Mouse (Mus musculus) hindbrain, embryonic 16.5 days (tissue): ENCODE results near the gene Snta1. TPM values are rescaled to one million over a fixed set of nuclear protein-coding genes. Genes with fewer than 3 reads are reported as not detected.
A peak's percentile ranks its signal among the peaks of the same experiment; 100 is the strongest.

Experiments used
- ATAC-seq: fragments of 200-750 bp; cut with Nextera tagmentation; 2 replicates; pipeline ENCODE4 v1.8.0; 2017; ENCODE audit warnings: moderate TSS enrichment, moderate library complexity
- H3K27ac ChIP-seq: fragments of 300-500 bp; sonication (generic); 2 replicates; pipeline ENCODE4 v1.5.1; 2014; ENCODE audit warnings: low read depth, mild to moderate bottlenecking, control low read depth, low read length, moderate library complexity
- H3K27me3 ChIP-seq: fragments of 300-500 bp; sonication (generic); replicated peaks from 2 replicates; pipeline ENCODE4 v1.6.1; 2014; ENCODE audit warnings: low read length; ENCODE audit not compliant: control insufficient read depth, insufficient read depth
- H3K36me3 ChIP-seq: fragments of 300-500 bp; sonication (generic); 2 replicates; pipeline ENCODE4 v1.6.1; 2014; ENCODE audit warnings: mild to moderate bottlenecking, low read length, moderate library complexity, mixed read lengths; ENCODE audit not compliant: control insufficient read depth, insufficient read depth
- H3K4me1 ChIP-seq: fragments of 300-500 bp; sonication (generic); 2 replicates; pipeline ENCODE4 v1.6.1; 2014; ENCODE audit warnings: low read depth, low read length; ENCODE audit not compliant: control insufficient read depth, insufficient read depth
- H3K4me2 ChIP-seq: fragments of 300-500 bp; sonication (generic); 2 replicates; pipeline ENCODE4 v1.6.1; 2014; ENCODE audit warnings: mild to moderate bottlenecking, low read length, control low read depth, moderate library complexity
- H3K4me3 ChIP-seq: fragments of 300-500 bp; sonication (generic); 2 replicates; pipeline ENCODE4 v1.5.1; 2014; ENCODE audit warnings: mild to moderate bottlenecking, low read length, control low read depth, moderate library complexity
- H3K9ac ChIP-seq: fragments of 300-500 bp; sonication (generic); 2 replicates; pipeline ENCODE4 v1.6.1; 2014; ENCODE audit warnings: low read depth, mild to moderate bottlenecking, control low read depth, low read length, moderate library complexity
- H3K9me3 ChIP-seq: fragments of 300-500 bp; sonication (generic); 2 replicates; pipeline ENCODE4 v1.6.1; 2014; ENCODE audit warnings: mild to moderate bottlenecking, low read length, moderate library complexity; ENCODE audit not compliant: control insufficient read depth
- WGBS: fragments of 180-500 bp; shearing (Covaris S2); extraction: QIAGEN DNeasy Blood & Tissue Kit; methylation state at CpG from one replicate; pipeline ENCODE4 v1.1.7; 2014; 5-methylcytosine and 5-hydroxymethylcytosine counted together
- polyA plus RNA-seq: library from polyadenylated mRNA; unstranded; fragments of >200 nt; fragmentation: Nextera tagmentation; extraction: Ambion mirVana; gene quantifications from 2 replicates; pipeline ENCODE4 v1.2.1, GENCODE M21; 2015

Snta1 gene
- polyA plus RNA-seq, 1 experiment from 2014 or later: 15.1 TPM

DNA sequence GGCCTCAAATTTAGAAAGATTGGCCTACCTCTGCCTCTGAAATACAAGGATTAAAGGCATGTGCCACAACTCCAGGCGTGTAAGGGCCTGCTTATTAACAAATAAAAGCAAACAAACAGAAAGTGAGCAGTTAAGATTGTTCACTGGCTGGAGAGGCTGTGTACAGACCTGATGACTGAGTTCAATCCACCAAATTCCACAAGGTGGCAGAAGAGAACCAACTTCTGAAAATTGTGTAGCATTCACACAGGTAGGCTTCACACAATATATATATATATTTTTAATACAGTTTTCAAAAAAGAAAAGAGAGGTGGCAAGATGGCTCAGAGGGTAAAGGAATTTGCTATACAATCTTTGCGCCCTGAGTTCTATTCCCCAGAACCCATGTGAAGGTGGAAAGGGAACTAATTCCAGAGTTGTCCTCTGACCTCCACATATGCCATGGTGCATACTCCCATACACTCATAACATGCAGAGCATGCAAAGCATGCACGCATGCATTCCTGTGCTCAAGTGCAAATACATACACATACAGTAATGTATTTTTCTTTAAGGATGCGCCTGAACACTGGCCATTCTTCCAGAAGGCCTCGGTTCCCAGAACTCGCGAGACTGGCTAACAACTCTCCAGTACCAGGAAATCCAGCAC lies 4.2 kb upstream of the Snta1 start:
- Histone ChIP-seq H3K4me1 (peaks cover under 1% of the 10 kb centered on the region), H3K4me2 (no peak overlapping the region), H3K9me3 (no peaks in the 10 kb centered on the region), H3K27ac (no peak overlapping the region), H3K36me3 (no peaks in the 10 kb centered on the region), H3K9ac (no peak overlapping the region), H3K4me3 (no peak overlapping the region), H3K27me3 (no peaks in the 10 kb centered on the region)
- 0 out of 2 replicates have a peak, but pooled peaks have one; percentile 22 for ATAC-seq
- 65% methylated on average over 7 of the region's 7 CpGs for WGBS

DNA sequence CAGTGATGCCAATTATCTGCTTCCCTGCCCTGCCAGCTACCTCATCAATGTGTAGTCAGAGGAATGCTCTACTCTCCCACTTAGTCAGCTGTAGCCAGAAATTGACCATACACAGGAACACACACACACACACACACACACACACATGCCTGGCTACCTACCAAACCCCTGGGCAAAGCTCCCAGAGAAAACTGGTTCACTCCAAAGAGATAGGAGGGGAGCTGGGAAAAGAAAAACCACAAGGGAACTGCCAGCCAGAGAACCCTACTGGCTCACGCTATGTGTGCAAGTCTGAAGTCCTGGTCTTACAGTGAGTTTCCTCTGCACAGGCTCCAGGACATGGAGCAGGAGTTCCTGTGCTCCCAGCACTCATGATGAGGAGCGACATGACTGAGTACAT lies 2.5 kb upstream of the Snta1 start:
- Histone ChIP-seq H3K9ac (no peak overlapping the region), H3K9me3 (no peaks in the 10 kb centered on the region), H3K27ac (peak overlapping the region; percentile 14; the same call in 1 of the 2 replicates), H3K27me3 (no peaks in the 10 kb centered on the region), H3K4me2 (no peak overlapping the region), H3K36me3 (no peaks in the 10 kb centered on the region), H3K4me3 (no peak overlapping the region), H3K4me1 (peaks cover 14% of the 10 kb centered on the region)
- WGBS: 48% methylated on average over 2 of the region's 2 CpGs
- no peak for ATAC-seq

DNA sequence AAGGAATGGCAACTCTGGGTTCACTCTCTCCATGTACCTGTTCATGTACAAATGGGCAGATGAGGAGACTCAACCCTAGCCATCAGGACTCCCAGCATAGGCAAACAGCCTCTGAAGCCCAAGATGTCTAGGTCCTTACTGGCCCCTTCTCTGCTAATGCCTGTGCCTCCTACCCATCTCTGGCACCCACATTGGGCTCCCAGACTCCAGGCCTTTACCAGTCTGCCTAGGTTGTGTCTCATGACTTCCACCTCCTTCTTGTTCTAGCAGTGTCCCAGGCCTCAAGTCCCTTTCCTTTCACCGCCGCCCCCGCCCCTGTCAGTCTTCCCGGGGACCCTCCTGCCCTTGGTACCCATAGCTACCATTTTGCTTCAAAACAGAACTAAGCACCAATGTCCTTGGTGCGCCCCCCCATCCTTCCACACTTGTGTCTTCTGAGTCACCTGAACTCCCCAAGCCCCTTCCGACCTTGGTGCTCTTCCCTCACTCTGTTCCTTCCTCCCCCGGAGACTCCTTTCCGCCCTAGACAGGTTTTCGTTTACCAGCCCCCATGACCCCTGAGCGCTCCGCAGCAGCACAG lies 746 bp downstream of the Snta1 start:
- peak overlapping the region; percentile 61 for H3K27ac ChIP-seq
- H3K36me3 ChIP-seq: no peaks in the 10 kb centered on the region
- H3K27me3 ChIP-seq: no peaks in the 10 kb centered on the region
- no peak for ATAC-seq
- H3K4me2 ChIP-seq: peak overlapping the region; percentile 66
- peak overlapping the region; percentile 73 for H3K9ac ChIP-seq
- peaks cover 17% of the 10 kb centered on the region for H3K4me1 ChIP-seq
- 28% methylated on average over 11 of the region's 11 CpGs for WGBS
- peak overlapping the region; percentile 74 for H3K4me3 ChIP-seq
- no peaks in the 10 kb centered on the region for H3K9me3 ChIP-seq

DNA sequence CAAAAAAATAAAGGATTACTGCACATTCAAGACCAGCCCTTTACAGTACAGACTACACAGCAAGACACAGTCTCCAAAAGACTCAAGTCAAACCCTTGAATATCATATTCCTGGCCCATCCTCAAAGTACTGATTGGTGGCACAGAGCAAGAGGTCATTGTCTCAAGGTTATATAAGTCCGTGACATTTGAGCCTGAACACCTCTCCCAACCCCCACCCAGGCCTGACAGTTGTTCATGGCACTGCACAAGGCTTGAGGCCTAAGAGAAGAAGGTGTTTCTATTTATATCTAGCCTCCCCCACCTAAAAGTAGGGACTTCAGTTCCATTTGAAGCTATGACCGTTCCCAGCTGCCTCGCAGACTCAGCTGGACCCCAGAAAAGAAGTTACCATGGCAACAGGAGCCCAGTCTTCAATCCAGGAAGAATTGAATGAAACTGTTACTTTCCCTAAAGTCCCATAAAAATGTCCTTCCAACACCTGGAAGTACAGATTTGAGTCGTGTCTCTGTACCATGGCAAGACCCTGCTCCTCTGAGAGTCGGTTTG lies 2.4 kb downstream of the Snta1 start:
- no peaks in the 10 kb centered on the region for H3K27me3 ChIP-seq
- H3K9me3 ChIP-seq: no peaks in the 10 kb centered on the region
- no peak overlapping the region for H3K4me3 ChIP-seq
- H3K4me1 ChIP-seq: peaks cover 17% of the 10 kb centered on the region
- H3K36me3 ChIP-seq: no peaks in the 10 kb centered on the region
- no peak overlapping the region for H3K4me2 ChIP-seq
- no peak overlapping the region for H3K27ac ChIP-seq
- 49% methylated on average over 5 of the region's 5 CpGs for WGBS
- no peak for ATAC-seq
- no peak overlapping the region for H3K9ac ChIP-seq

DNA sequence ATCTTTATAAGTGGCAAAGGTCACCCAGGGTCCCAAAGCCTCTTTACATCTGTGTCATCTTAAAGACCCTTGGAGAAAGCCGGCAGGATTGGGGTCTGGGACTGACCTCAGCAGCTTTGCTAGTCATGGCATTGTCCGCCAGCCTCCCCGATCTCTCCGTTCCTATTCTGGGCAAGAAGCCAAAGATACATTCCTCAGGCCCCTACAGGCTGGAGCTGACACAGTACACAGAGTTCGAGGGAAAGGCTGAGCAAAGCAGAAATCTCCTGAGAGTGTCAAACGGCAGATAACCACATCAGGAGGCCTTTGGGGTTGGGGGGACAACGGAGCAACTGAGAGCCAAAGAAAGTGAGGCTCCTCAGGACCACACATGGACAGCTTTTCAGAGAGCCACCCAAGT lies 5.1 kb downstream of the Snta1 start:
- no peaks in the 10 kb centered on the region for H3K27me3 ChIP-seq
- no peaks in the 10 kb centered on the region for H3K9me3 ChIP-seq
- H3K36me3 ChIP-seq: no peaks in the 10 kb centered on the region
- H3K27ac ChIP-seq: peak overlapping the region; percentile 36; the same call in 1 of the 2 replicates
- no peak overlapping the region for H3K4me3 ChIP-seq
- 17% methylated on average over 7 of the region's 7 CpGs for WGBS
- no peak overlapping the region for H3K4me2 ChIP-seq
- no peak for ATAC-seq
- H3K9ac ChIP-seq: no peak overlapping the region
- H3K4me1 ChIP-seq: peaks cover 19% of the 10 kb centered on the region

DNA sequence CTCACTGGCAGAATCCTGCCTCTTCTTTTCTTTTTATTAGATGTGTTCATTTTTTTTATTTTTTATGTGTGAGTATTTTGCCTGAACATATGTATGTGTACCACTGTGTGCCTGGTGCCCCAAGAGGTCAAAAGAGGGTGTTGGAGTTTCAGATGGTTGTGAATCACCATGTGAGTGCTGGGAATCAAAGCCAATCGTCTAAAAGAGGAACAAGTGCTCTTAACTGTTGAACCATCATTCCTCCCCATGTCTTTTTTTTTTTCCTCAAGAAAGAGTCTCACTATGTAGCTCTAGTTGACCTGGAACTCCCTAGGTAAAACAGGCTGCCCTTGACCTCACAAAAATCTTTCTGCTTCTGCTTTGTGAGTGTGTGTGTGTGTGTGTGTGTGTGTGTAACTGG lies 5.9 kb downstream of the Snta1 start:
- Histone ChIP-seq H3K4me1 (peaks cover 17% of the 10 kb centered on the region), H3K4me2 (no peak overlapping the region), H3K4me3 (no peak overlapping the region), H3K9ac (no peak overlapping the region), H3K27ac (no peak overlapping the region), H3K27me3 (no peaks in the 10 kb centered on the region), H3K36me3 (no peaks in the 10 kb centered on the region), H3K9me3 (no peaks in the 10 kb centered on the region)
- 54% methylated on average over 1 of the region's 1 CpGs for WGBS
- no peak for ATAC-seq

DNA sequence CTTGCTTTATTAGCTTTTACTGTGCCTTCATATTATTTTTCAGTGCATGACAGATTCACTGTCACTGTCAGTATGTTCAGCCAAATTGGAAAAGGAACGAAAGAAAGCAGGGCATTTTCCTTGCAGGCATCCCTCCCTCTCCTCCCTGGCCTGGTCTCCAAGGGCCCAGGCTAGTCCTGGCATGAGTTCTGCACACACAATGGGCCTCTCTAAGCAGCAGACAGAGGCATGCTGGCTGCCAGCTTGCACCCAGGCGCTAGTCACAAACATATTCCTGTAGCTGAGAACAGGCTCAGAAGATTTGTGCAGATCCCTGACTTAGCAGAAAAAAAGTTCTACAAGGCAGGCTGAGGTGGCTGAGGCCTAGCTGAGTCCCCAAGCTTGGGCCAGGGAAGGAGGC lies 8.6 kb downstream of the Snta1 start:
- H3K9me3 ChIP-seq: no peaks in the 10 kb centered on the region
- H3K36me3 ChIP-seq: no peaks in the 10 kb centered on the region
- no peak overlapping the region for H3K9ac ChIP-seq
- H3K4me1 ChIP-seq: peaks cover 5% of the 10 kb centered on the region
- no peak overlapping the region for H3K4me2 ChIP-seq
- 44% methylated on average over 2 of the region's 2 CpGs for WGBS
- peak; percentile 83 for ATAC-seq
- H3K27me3 ChIP-seq: no peaks in the 10 kb centered on the region
- no peak overlapping the region for H3K4me3 ChIP-seq
- H3K27ac ChIP-seq: peak overlapping the region; percentile 72

DNA sequence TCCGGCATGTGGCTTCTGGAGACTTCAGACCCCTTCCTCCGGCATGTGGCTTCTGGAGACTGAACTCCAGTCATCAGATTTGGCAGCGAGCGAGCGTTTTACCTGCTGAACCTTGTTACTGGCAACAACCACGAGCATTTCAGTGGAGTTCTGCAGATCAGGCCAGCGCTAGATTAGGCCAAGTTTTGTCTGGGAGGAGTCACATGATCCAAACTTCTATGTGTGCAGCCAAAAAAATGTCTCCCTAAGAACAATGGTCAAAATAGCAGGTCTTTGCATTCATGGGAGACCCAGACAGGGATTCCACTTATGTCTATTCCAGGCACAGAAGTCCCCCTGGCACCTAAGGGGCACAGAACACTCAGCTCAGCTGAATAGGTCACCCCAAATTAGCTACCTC lies 9.6 kb downstream of the Snta1 start:
- H3K9me3 ChIP-seq: no peaks in the 10 kb centered on the region
- H3K4me3 ChIP-seq: no peak overlapping the region
- H3K36me3 ChIP-seq: no peaks in the 10 kb centered on the region
- no peak overlapping the region for H3K4me2 ChIP-seq
- H3K4me1 ChIP-seq: peaks cover 5% of the 10 kb centered on the region
- H3K27me3 ChIP-seq: no peaks in the 10 kb centered on the region
- WGBS: 78% methylated on average over 7 of the region's 7 CpGs
- no peak overlapping the region for H3K27ac ChIP-seq
- no peak overlapping the region for H3K9ac ChIP-seq
- no peak for ATAC-seq

DNA sequence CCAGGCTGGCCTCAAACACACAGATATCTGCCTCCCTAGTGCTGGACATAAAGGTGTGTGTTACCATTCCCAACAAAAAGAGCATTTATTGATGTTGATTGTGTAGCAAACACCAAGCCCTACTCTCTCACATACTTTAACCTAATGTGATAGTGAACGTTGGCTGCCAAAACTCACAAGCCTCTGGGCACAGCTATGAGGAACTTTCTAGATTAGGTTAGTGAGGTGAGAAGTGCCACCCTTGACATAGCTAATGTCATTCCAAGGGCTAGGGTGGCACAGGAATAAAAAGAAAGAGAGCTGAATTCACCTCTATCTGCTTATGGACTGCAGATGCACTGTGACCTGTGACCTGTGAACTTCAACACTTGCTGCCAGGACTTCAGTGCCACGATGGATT lies 11.4 kb downstream of the Snta1 start:
- Histone ChIP-seq H3K4me3 (no peak overlapping the region), H3K27ac (no peak overlapping the region), H3K27me3 (no peaks in the 10 kb centered on the region), H3K9ac (no peak overlapping the region), H3K9me3 (no peaks in the 10 kb centered on the region), H3K4me1 (0 out of 2 replicates have a peak, but pooled peaks cover 3% of the 10 kb centered on the region), H3K4me2 (no peak overlapping the region), H3K36me3 (no peaks in the 10 kb centered on the region)
- no peak for ATAC-seq
- 93% methylated on average over 2 of the region's 2 CpGs for WGBS
